Mouse (Mus musculus) embryo, embryonic 11.5 days (tissue): ENCODE measurements around the gene Dpep2nb.
A peak's percentile ranks its signal among the peaks of the same experiment; 100 is the strongest.
"Not testable (repeated sequence)": the region's sequence is repeated elsewhere in the genome, so short reads cannot be mapped to it uniquely, and the experiment has no call there.

ENCODE experiments used
- DNase-seq: peaks from one replicate; pipeline ENCODE4 v3.0.0-alpha.2; 2012; ENCODE audit warnings: low read depth, low spot score

Gene Dpep2nb

DNA sequence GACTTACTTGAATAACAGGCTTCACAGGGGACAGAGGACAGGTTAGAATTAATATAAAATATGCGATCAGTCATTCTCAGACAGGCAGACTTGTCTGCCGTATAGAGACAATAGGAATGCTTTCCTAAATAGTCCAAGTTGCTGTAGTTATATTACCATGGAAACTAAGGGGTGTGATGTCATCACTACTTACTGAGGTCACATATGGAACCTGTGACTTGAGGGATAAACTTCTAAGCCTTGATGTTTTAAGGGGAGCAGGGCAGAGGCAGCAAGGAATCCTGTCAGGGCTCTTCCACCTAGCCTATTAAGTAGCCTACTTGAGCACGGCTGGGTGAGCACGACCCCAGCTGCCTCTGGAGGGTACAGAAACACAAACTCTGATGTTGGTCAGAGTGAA lies at the start of gene Dpep2nb:
TSS of gene Dpep2nb (minus strand) at position 101 of the 400 bp plus-strand sequence.
- DNase-seq: no peak

DNA sequence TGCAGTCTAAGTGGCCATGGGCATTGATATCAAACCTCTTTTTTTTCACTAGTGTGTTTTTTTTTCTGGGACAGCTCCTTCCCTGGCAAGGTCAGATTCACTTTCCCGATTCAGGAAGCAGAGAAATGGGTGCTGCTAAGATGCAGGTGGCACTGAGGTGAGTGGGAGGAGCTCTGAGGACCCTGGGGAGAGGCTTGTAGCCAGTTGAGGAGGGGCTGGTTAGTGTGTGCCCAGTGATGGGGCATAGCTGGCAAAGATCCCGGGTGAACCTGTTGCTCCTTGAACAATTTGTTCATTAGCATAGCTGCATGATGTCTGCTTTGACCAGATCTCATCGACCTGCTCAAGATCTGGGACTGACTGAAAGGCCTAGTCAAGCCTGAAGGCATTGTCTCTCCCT lies 49.3 kb upstream of the Dpep2nb start:
- no peak for DNase-seq

DNA sequence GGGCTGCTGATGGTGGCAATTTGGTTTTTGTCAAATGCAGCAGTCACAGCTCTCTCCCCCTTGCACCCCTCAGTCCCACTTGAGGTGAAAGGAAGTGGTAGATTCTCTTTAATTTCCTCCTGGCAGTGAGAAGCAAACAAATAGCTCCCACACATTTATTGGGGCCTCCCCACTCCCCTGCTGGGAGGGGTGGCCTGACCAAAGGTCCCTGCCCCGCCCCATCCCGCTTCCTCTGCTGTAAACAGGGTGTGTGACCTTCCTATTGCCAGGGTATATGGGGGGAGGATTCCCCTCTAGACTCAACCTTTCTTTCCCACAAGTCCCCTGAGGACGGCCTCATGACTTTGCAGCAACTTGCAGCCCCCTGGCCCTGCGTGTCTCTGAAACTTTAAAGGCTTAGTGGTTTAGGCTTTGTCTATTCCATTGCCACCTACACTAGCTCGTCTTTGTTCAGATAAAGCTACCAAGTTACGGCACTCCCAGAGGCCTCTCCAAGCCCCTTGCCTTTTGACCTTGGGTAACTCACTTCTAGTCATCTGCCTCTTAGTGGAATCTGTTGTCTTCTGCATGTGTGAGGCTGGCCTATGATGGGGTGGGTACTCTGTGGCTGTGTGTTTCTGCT lies 48.5 kb upstream of the Dpep2nb start:
- no peak for DNase-seq

DNA sequence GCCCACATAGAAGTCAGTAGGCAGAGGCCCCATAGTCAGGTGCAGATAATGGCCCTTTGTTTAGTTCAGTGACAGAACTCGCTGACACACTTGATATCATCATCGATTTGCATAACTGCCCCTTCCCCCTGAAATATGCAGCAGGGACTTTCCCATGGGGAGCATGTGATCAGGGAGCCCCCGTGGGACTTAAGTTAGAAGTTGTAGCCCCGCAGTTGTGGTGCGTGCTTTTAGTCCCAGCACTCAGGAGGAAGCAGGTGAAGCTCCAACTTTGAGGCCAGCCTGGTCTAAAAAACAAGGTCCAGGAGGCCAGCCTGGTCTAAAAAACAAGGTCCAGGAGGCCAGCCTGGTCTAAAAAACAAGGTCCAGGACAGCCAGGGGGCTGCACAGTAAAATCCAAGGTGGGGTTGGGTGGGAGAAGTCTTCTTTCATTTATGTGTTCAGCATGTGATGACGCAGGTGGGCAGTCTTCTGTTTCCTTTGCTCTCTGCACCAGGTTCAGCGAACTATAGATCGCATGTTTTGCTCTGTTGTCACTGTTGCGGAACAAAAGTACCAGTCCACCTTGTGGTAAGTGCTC lies 46.8 kb upstream of the Dpep2nb start:
- DNase-seq: no peak

GRCm38 (mm10) chr8:106051068-106051467 lies 45.3 kb upstream of the Dpep2nb start:
- no peak for DNase-seq

DNA sequence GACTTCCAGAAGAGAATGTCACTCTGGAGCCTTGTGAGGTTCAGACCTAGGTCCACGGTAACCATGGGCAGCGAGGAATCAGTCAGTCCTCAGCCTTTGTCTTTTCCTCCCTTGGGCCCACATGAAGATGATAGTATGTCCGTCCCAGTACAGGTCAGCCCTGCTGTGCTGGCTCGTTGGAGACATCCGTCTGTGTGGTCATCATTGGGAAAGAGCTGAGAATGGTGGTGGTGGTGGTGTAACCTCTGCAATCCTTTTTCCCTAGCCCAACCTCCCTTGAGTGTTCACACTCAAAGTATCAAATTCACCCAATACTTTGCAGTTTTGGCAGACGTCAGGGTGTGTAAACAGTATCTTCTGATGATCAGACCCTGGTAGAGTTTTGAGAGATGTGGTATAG lies 44.1 kb upstream of the Dpep2nb start:
- no peak for DNase-seq

- no peak for DNase-seq
Observed at GRCm38 (mm10) chr8:106047854-106048630, 42.3 kb upstream of the Dpep2nb start.

DNA sequence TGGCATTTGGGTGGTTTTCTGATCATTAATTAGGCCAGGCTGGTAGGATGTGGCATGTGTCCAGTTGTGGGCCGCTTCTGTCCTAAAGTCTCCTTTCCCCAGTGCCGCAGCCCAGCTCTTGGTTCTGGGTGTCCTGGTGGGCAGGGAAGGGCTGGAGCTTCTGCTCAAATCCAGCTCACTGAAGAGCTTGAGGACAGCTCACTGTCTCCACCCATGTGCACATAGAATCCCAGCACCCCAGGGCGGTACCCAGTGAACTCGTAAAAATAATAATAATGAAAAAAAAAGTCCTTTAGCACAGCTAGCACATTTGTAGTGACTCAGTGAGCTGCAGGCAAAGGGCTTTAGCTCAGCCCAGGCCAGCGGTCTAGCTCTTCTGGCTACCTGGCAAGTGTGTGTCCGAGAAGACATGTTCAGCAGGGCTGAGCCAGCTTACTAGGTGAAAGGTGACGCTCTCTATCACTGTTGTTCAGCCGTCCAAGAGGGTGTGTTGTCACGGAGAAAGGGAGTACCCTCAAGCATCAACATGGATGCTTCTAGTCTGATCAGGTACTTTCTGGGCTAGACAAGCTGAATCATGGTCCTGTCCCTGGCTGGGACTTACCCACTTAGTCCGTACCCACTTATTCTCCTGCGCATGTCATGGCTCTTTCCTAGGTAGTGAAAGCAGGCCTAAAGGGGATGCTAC lies 41.2 kb upstream of the Dpep2nb start:
- no peak for DNase-seq

- no peak for DNase-seq
Observed at GRCm38 (mm10) chr8:106044151-106044550, 38.4 kb upstream of the Dpep2nb start.

- no peak for DNase-seq
Observed at GRCm38 (mm10) chr8:106043055-106043454, 37.3 kb upstream of the Dpep2nb start.

GRCm38 (mm10) chr8:106040218-106040617 lies 34.4 kb upstream of the Dpep2nb start:
- DNase-seq: no peak

GRCm38 (mm10) chr8:106039605-106040004 lies 33.8 kb upstream of the Dpep2nb start:
- DNase-seq: no peak

- DNase-seq: no peak
Observed at GRCm38 (mm10) chr8:106038721-106039120, 32.9 kb upstream of the Dpep2nb start.

DNA sequence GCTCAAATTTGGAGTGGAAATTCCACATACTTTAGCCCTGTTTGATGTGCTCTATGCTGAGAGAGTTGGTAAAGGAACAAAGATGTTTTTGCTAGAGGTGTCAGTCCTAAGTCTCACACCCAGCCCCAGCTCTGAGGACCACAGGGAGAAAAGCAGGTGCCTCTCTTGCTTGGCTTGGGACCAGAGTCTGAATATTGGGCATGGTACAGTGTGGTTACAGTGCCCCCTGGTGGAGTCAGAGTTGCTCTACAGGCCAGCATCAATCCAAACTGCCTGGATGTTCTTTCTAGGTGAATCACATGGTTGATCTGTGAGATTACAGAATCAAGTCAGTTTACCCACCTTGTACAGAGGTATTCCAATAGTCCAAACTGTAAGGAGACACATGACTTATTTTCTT lies 16.7 kb upstream of the Dpep2nb start:
- DNase-seq: peak; percentile 63

DNA sequence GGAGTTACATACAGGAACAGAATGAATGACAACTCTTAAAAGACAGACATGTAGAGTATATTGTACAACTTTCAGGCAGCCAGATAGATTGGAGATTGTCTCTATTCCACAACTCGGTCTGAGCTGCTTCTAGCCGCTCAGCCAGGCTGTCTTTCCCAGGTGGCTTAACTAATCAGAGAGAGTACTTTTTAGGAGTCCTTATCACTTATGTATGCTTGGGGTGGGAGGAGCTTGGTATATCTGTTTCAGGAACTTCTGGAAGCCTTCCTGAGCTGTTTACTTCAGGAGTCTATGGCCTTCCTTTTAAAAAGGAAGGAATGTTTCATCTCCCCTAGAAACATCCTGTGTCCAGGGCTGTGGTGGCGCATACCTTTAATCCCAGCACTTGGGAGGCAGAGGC lies 12.3 kb upstream of the Dpep2nb start:
- DNase-seq: no peak

DNA sequence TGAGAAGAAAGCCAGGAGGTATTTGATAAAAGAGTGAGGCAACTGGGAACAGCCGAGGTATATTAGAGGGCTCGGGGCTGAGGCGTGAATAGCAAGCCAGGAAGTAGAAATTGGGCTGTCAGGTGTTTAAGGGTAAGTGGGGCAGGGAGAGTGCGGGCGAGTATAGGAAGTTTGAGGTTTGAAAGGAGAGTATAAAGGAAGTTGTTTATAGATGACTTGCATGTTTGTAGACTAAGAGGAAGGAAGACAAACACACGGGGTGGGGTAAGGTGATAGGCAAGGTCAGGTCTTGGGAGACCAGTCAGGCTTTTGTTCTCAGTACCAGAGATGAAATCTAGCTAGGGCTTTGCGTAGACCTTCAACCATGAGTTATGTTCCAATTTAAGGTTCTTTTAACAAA lies 11.4 kb upstream of the Dpep2nb start:
- no peak for DNase-seq

GRCm38 (mm10) chr8:106016284-106016683 lies 10.5 kb upstream of the Dpep2nb start:
- DNase-seq: no peak

DNA sequence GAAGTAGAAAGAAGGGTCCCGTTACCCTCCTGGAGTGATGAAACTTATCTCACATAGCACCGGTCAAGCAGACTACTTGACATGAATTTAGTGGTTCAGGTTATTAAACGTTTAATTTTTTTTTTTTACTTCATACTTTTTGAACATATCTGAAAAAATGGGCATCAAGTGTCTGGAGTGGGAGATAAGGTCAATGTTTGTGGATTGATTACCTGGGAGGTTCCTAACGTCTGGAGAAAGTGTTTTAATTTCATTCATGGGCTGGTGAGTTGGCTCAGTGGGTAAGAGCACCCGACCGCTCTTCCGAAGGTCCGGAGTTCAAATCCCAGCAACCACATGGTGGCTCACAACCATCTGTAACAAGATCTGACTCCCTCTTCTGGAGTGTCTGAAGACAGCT lies 6.4 kb upstream of the Dpep2nb start:
- not testable (repeated sequence) for DNase-seq

GRCm38 (mm10) chr8:106011643-106011986 lies 5.8 kb upstream of the Dpep2nb start, which contains the start of gene Ddx28:
Gene Ddx28 (minus strand): TSS chr8:106011882.
- DNase-seq: no peak

DNA sequence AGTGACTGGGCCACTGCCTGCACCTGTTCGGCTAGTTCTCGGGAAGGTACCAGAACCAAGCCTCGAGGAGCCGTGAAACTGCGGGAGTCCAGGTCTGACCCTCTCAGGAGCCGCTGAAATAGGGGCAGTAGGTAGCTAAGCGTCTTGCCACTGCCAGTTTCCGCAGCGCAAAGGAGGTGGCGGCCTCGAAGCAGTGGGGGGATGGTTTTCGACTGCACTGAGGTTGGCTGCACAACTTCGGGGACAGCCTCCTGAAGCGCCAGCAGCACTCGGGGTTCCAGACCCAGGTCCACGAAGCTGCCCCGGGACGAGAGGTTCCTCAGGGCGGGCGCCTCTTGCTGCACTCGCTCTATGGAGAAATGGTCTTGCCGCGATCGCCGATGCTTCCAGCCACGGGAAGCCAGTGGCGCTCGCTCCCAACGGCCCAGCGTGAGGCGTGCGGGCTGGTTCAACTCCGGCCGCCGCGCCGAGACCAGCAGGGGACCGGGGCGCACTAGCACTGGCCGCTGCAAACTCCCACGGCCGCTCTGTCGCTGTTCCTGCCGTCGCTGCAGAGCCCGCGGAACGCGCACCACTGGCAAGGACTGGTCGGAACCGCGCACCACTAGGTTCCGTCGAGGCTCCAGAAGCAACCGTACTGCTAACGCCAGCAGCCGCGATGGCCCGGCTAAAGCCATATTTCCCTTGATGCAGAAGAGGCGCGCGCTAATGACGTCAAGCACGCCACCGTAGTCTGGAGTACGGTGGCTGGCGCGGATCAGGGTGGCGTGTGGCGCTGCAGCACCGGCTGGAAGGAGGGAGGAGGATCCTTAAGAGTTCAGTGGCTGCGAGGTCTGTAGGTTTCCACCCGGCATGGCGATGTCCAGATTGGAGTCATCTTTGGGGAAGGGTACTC lies 5.2 kb upstream of the Dpep2nb start:
- DNase-seq: peak; percentile 90

DNA sequence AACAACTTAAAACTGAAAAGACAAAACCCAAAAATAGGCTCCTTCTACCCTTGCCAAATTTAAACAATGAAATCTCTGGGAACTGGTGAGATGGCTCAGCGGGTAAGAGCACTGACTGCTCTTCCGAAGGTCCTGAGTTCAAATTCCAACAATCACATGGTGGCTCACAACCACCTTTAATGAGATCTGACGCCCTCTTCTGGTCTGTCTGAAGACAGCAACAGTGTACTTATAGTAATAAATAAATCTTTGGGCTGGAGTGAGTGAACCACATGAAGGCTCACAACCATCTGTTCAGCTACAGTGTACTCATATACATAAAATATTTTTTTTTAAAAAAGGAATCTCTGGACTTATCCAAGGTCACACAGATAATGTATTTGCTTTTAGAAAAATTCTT lies 2.1 kb upstream of the Dpep2nb start:
- DNase-seq: not testable (repeated sequence)
